Mouse (Mus musculus) thymus, postnatal 36 days (tissue): ENCODE data around the gene Pdzd2.

ENCODE experiments used
- DNase-seq, 2 experiments: peaks; one replicate each; pipeline ENCODE4 v3.0.0; 2022; ENCODE audit warnings: mixed read lengths in 2 of 2

Pdzd2 gene

DNA sequence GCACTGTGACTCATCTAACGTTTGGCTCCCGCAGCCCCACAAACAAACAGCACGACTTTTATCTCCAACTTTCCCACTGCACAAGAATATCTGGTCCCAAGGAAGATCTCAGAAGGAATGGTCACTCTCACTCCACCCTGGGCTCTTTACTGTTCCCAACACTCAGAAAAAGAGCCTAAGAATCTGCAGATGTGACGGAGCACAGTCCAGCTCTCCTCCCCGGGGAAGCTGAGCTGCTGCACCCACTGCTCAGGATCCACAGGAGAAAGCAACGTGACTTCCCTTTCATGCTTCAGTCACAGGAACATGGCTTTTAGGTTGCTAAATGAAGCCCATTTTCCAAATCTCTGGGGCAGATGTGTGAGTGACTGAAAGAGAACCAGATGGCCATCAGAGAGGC is 311.9 kb downstream of the Pdzd2 start:
- no peak for DNase-seq

DNA sequence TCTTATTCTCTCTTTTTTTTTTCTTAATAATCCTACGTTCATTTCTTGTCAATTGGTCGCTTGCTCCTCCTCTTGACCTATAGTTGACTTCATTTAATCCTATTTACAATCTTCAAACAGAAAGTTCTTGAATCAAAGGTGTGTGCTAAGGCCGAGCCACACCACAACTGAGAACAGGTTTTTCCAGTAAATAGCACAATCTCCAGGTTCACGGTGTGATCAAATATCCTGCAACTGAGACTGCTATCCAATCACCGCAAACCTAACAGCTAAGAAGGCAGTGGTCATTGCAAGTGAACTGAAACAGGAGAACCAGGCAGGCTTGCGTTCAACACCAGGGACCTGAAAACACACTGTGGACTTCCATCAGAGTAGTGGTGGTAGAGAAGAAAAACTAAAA is 313.4 kb downstream of the Pdzd2 start:
- DNase-seq, result no peak

DNA sequence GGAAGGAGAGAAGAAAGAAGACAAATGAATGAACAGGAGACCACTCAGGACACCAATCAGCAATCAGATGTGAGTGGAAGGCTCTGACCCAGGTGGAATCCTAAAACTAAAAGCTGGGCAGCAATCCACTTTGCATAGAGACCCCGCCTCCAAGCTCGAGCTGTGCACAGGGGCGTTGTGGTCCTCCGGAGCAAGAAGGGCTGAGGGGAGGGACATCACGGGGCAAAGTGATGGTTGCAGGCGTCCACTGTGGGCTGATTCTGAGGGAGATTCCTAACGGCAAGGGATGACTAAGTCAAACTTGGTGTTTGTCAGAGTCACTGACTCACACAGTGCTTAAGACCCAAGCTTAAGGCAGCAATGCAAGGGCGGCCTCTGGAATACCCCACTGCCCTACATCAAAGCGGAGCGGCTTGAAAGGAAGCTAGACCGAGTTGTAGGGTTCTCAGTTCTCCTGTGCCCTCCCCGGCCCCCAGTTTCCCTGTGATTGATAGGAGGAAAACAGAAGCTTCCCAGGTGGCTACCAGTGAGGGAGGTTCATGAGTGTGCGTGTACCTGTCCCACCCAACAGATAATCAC is 314.6 kb downstream of the Pdzd2 start:
- no peak for DNase-seq

GRCm38 (mm10) chr15:12424187-12424586 is 315.5 kb downstream of the Pdzd2 start:
- no peak for DNase-seq

DNA sequence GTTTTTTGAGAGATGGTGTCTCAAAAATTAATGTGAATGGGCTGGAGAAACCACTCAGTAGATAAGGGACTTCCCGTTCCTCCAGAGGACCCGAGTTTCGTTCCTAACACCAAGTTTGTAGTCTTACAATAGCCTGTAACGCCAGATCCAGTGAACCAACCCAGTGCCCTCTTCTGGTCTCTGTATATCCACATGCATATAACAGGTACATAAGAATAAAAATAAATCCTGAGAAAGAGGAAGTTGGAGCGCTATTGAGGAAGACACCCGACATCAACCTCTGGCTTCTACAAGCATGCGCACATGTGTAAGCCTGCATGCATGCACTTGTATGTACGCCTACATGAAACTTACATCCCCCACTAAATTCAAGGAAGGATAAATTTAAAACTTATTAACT is 318.8 kb downstream of the Pdzd2 start:
- DNase-seq, result no peak

DNA sequence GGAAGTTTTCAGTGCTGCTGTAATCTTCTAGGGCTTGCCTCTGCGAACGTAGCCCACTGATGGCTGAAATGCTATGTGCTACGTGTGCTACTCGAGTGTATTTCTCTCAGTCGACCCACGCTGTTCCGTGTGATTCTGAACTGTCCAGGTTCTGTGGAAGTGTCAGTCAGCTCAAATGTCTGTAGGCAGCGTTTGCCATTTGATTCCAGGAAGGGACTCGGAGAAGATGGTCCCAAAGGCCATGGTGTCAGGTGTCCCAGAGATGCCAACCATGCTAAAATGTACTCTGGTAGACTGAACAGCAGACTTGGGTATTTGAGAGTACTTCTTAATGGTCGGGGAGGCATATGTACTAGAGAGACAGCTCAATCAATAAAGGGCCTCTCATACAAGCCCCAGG is 319.3 kb downstream of the Pdzd2 start:
- DNase-seq, result no peak

DNA sequence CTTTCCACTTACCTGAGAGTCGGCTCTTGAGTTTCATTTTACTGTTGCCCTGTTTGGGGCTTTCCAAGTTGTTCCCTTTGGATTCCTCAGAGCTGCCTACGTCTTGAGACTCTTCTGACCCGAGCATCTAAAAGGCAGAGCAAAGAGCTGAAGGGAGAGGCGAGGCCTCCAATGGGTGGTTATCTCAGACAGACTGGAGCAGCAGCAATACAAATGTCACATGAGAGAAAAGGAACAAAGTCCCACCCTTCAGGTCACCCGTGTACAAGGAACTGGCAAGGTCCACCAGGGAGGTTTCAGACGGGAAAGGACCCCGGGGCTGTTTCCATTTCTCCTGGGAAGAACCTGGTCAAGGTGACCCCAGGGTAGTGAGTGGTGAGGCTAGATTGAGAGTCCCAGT is 320.3 kb downstream of the Pdzd2 start:
- DNase-seq, result no peak

- DNase-seq, result no peak
Observed at GRCm38 (mm10) chr15:12415536-12416200, 324.1 kb downstream of the Pdzd2 start.

DNA sequence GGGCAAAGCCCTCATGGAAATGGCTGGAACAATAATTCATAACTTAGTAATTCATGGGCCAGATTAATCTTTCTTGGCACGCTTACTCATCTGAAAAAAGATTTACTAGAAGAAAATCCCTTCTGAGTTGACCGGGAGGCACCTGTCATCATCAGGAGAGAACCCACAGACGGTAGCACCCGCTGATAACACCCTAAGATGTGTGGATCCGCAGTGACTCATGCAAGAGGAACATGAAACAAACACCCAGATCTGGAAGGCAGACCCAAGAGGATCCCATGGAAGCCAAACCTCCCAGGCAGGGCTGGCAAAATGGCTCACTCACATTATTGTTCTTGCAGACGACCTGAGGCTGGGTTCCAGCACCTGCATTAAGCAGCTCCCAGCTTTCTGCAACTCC is 325.0 kb downstream of the Pdzd2 start:
- no peak for DNase-seq

- no peak for DNase-seq
Observed at GRCm38 (mm10) chr15:12408205-12408604, 331.5 kb downstream of the Pdzd2 start.

DNA sequence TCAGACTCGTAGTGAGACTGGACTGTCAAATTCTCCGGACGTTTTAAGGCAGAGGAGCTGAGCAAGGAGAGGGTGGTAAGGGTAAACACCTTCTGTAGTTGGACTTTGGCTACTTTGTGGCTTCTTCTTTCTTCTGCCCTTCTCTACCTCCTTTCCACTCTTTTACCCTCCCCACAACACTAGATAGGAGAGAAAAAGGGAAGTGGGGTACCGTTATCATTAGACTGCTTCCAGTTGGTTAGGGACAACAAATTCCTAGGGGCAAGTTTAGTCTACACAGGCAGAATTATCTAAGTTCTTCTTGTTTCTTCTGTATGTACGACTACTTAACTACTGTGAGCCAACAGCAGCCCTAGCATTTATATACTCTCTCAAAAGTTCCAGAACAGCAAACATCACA is 334.1 kb downstream of the Pdzd2 start:
- DNase-seq, result no peak

GRCm38 (mm10) chr15:12397032-12397431 is 342.7 kb downstream of the Pdzd2 start:
- DNase-seq, result no peak

DNA sequence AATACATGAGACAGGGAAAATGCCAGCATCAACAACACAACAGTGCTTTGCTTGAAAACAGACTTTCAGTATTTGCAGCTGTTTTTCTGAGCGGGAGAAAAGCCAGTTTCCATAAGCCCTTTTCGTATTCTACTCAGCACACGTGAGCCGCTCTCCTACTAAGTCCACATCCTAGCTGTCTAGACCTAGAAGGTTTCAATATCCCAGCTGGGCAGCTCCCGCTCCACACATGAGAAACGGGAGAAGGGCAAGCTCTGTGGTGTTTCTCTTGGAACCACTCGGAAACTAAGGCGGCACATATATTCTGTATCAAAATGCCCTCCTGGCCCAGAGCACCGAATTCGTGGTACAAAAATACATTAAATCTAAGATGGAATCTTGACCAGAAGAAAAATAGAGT is 345.0 kb downstream of the Pdzd2 start:
- no peak for DNase-seq

GRCm38 (mm10) chr15:12388726-12389489 is 350.8 kb downstream of the Pdzd2 start:
- no peak for DNase-seq

DNA sequence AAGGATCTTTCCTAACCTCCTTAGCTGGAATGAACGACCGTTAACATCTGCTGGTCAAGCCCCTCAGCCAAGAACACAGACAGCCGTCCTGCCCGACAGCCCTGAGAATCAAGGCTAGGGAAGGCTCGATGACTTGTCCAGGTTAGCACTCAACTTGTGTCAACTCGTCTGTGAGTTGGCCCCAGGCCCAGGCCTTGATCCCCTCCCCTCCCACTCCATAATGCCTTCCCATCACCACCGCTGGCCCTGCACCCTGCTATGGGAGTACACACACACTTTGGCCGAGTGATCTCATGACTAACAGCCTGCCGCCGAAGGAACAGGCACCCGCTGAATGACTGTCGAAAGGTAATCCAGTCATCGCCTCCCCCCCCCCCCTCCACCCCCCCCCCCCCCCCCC is 355.0 kb downstream of the Pdzd2 start:
- no peak for DNase-seq

GRCm38 (mm10) chr15:12380548-12380947 is 359.2 kb downstream of the Pdzd2 start:
- DNase-seq, result peak; percentile 72 to 74

DNA sequence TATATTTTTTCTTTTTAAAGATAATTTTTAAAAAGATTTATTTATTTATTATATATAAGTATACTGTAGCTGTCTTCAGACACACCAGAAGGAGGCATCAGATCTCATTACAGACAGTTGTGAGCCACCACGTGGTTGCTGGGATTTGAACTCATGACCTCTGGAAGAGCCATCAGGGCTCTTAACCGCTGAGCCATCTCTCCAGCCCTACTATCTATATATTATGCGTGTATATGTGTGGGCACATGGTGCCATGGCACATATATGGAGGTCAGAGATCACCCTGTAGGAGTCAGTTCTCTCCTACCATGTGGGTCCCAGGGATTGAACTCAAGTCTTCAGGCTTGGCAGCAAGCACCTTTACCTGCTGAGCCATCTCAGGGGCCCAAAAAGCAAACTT is 359.7 kb downstream of the Pdzd2 start:
- no peak for DNase-seq

GRCm38 (mm10) chr15:12377800-12378199 is 361.9 kb downstream of the Pdzd2 start:
- DNase-seq, result no peak

GRCm38 (mm10) chr15:12376491-12377069 is 363.1 kb downstream of the Pdzd2 start:
- DNase-seq, result peak in 1 of 2 experiments; percentile 15

DNA sequence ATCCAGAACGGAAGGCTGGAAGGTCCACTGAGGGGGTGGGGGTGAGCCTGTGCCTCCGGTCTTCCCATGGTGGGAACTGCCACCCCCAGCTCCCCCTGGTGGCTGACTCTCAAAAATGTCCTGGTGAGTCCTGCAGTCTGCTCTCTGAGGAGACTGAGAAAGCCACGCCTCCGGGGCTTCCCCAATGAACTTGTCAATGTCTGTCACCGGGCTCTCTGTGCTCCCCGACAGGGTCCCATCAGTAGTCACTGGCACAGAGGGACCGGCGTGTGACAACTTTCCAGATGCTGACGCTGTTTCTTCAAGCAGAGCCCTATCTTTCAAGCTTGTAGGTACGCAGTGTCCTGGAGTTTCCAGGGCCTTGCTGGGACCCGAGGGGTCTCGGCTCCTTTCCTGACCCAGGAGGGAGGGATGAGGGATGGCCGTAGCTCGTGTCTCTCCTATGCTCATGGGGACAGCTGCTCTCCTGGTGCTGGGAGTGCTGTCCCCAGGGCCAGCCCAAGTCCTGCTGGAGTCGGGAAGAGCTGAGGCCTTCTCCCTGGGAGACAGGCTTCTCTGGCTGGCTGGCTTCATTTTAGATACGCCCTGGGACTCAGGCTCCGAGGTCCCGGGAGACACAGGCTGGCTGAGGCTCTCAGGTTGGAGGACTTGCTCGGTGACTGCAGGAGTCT is 363.9 kb downstream of the Pdzd2 start:
- peak; percentile 86 to 88 for DNase-seq

DNA sequence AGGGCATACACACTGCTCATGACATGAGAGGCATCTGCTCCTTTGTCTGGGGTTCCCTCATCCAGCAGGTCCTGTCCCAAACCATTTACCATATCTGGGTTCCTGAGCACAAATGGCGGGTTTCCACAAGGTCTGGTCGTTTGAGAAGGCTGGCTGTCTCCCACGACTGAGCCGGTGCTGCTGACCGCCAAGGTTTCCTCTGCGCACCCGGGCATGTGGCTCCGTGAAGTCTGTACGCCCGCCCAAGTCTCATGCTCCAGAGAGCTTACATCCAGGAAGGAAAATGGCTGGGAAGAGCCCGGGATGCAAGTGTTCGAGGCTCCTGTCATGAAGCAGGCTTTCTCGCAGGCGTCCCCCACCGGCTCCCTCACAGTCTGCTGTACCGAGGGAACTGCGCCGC is 364.8 kb downstream of the Pdzd2 start:
- DNase-seq, result peak in 1 of 2 experiments; percentile 23

GRCm38 (mm10) chr15:12373918-12374317 is 365.8 kb downstream of the Pdzd2 start:
- DNase-seq, result no peak

GRCm38 (mm10) chr15:12373496-12373895 is 366.2 kb downstream of the Pdzd2 start:
- no peak for DNase-seq
